Mouse (Mus musculus) monocyte, adult 5-6 weeks (primary cell): ENCODE data around the gene Prkca. TPM values are rescaled to one million over a fixed set of nuclear protein-coding genes. Genes with fewer than 3 reads are reported as not detected.

ENCODE experiments used
- ATAC-seq: fragments of 153-309, 156-312 bp; replicated peaks from 2 replicates; pipeline ENCODE4 v1.8.0; 2017; ENCODE audit warnings: mild to moderate bottlenecking; ENCODE audit not compliant: low TSS enrichment, insufficient number of reproducible peaks, severe bottlenecking, poor library complexity, low FRiP score
- total RNA-seq: library from RNA; stranded (forward); fragments of 200-1000, 200-491, 200-594 nt; gene quantifications from 3 replicates; pipeline ENCODE4 v1.2.3, GENCODE M21; 2017

Gene Prkca
- total RNA-seq, 1 experiment from 2014 or later, result 10.1 TPM

GRCm38 (mm10) chr11:108155088-108155580 is 188.6 kb downstream of the Prkca start:
- no peak for ATAC-seq

- ATAC-seq, result no peak; the same call in 1 of the 2 replicates
These were observed 189.5 kb downstream of the Prkca start for GRCm38 (mm10) chr11:108153997-108154841.

- ATAC-seq, result no peak
These were observed 191.1 kb downstream of the Prkca start for GRCm38 (mm10) chr11:108152591-108152990.

GRCm38 (mm10) chr11:108150410-108150809 is 193.3 kb downstream of the Prkca start:
- ATAC-seq, result no peak

GRCm38 (mm10) chr11:108149187-108149586 is 194.5 kb downstream of the Prkca start:
- ATAC-seq, result no peak

- ATAC-seq, result no peak
These were observed 195.2 kb downstream of the Prkca start for GRCm38 (mm10) chr11:108148491-108148890.

GRCm38 (mm10) chr11:108145752-108146496 is 197.8 kb downstream of the Prkca start:
- ATAC-seq, result no peak

- ATAC-seq, result no peak
These were observed 198.6 kb downstream of the Prkca start for GRCm38 (mm10) chr11:108145128-108145527.

- no peak for ATAC-seq
These were observed 200.0 kb downstream of the Prkca start for GRCm38 (mm10) chr11:108143739-108144138.

- no peak for ATAC-seq
These were observed 203.7 kb downstream of the Prkca start for GRCm38 (mm10) chr11:108140028-108140427.

- no peak for ATAC-seq
These were observed 207.4 kb downstream of the Prkca start for GRCm38 (mm10) chr11:108136341-108136740.

- ATAC-seq, result no peak
These were observed 208.1 kb downstream of the Prkca start for GRCm38 (mm10) chr11:108135407-108136159.

- no peak for ATAC-seq
These were observed 215.1 kb downstream of the Prkca start for GRCm38 (mm10) chr11:108128593-108128992.

GRCm38 (mm10) chr11:108127908-108128307 is 215.8 kb downstream of the Prkca start:
- no peak for ATAC-seq

GRCm38 (mm10) chr11:108122486-108122885 is 221.2 kb downstream of the Prkca start:
- ATAC-seq, result no peak

- no peak for ATAC-seq
These were observed 223.0 kb downstream of the Prkca start for GRCm38 (mm10) chr11:108120708-108121107.

GRCm38 (mm10) chr11:108119785-108120184 is 223.9 kb downstream of the Prkca start:
- no peak for ATAC-seq

GRCm38 (mm10) chr11:108118814-108119213 is 224.9 kb downstream of the Prkca start:
- ATAC-seq, result no peak

- ATAC-seq, result no peak
These were observed 225.5 kb downstream of the Prkca start for GRCm38 (mm10) chr11:108118221-108118620.
